Mouse (Mus musculus) thymus, adult 2 months (tissue): ENCODE data around the gene Opcml.

Experiments used
- CTCF ChIP-seq: fragments of 200-500 bp; IDR thresholded peaks from 2 replicates; pipeline ENCODE4 v1.5.1; 2012; ENCODE audit warnings: mild to moderate bottlenecking, control low read depth, low read length, moderate library complexity, borderline replicate concordance; ENCODE audit not compliant: control insufficient read depth, poor library complexity, insufficient read depth; ENCODE audit errors: extremely low read depth
- POLR2A ChIP-seq: fragments of 200-500 bp; IDR thresholded peaks from 2 replicates; pipeline ENCODE4 v1.6.1; 2012; ENCODE audit warnings: mild to moderate bottlenecking, low read length, control low read depth, moderate library complexity; ENCODE audit not compliant: control insufficient read depth, poor library complexity, insufficient read depth; ENCODE audit errors: extremely low read depth

DNA sequence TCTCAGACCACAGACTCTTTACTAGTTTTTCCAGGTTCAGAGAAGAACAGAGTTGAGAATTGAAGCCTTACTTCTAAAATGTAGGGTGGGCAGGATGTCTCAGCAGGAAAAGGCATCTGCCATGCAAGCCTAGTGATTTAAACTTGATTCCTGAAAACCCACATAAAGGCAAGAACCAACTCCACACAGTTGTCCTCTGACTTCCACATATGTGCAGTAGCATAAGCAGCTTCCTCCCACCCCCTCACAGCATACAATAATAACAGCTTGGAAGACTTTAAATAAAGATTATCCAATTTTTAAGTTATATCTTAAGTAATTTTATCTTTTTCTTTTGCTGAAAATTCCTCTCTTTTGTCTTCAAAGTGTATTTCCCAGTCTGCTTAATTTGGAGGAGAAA, 1150.3 kb downstream of the Opcml start:
- no peak for TF ChIP-seq POLR2A
- TF ChIP-seq CTCF = no peak
